Mouse (Mus musculus) MEL (cell line): ENCODE measurements around the gene Stk38l.

ENCODE experiments used
- CHD2 ChIP-seq: IDR thresholded peaks from 2 replicates; pipeline ENCODE4 v1.6.1; 2011; ENCODE audit warnings: low read length, improper control_type of control experiment
- CTCF ChIP-seq, 3 experiments: IDR thresholded peaks in 2 of 3; conservative IDR thresholded peaks in 1 of 3; 2 replicates each; pipeline ENCODE4 v1.5.1; 2011 to 2012; ENCODE audit warnings: low read length in 3 of 3, low read depth in 2 of 3, mild to moderate bottlenecking in 2 of 3, improper control_type of control experiment in 1 of 3, inconsistent platforms in 1 of 3, mixed read lengths in 1 of 3, moderate library complexity in 1 of 3; ENCODE audit not compliant: control insufficient read depth in 1 of 3, insufficient read depth in 1 of 3, poor library complexity in 1 of 3, severe bottlenecking in 1 of 3
- E2F4 ChIP-seq: IDR thresholded peaks from 2 replicates; pipeline ENCODE4 v1.6.1; 2011; ENCODE audit warnings: low read depth, low read length, improper control_type of control experiment, borderline replicate concordance
- KAT2A ChIP-seq: conservative IDR thresholded peaks from 2 replicates; pipeline ENCODE4 v1.6.1; 2012; ENCODE audit warnings: low read depth, low read length, improper control_type of control experiment, inconsistent platforms
- POLR2A ChIP-seq, 2 experiments: IDR thresholded peaks; 2 replicates each; pipeline ENCODE4 v1.6.1; 2011 to 2012; ENCODE audit warnings: low read length in 2 of 2, mild to moderate bottlenecking in 2 of 2, control low read depth in 1 of 2, improper control_type of control experiment in 1 of 2, low read depth in 1 of 2, moderate library complexity in 1 of 2; ENCODE audit not compliant: control insufficient read depth in 1 of 2, insufficient read depth in 1 of 2, poor library complexity in 1 of 2
- POLR2AphosphoS5 ChIP-seq: IDR thresholded peaks from 2 replicates; pipeline ENCODE4 v1.6.1; 2012; ENCODE audit warnings: low read depth, borderline replicate concordance, mild to moderate bottlenecking, inconsistent platforms, low read length, moderate library complexity, mixed read lengths
- USF2 ChIP-seq, 2 experiments: IDR thresholded peaks; 2 replicates each; pipeline ENCODE4 v1.6.1; 2011 to 2012; ENCODE audit warnings: improper control_type of control experiment in 2 of 2, low read length in 2 of 2, borderline replicate concordance in 1 of 2, inconsistent platforms in 1 of 2, low read depth in 1 of 2, mild to moderate bottlenecking in 1 of 2; ENCODE audit not compliant: insufficient read depth in 1 of 2

DNA sequence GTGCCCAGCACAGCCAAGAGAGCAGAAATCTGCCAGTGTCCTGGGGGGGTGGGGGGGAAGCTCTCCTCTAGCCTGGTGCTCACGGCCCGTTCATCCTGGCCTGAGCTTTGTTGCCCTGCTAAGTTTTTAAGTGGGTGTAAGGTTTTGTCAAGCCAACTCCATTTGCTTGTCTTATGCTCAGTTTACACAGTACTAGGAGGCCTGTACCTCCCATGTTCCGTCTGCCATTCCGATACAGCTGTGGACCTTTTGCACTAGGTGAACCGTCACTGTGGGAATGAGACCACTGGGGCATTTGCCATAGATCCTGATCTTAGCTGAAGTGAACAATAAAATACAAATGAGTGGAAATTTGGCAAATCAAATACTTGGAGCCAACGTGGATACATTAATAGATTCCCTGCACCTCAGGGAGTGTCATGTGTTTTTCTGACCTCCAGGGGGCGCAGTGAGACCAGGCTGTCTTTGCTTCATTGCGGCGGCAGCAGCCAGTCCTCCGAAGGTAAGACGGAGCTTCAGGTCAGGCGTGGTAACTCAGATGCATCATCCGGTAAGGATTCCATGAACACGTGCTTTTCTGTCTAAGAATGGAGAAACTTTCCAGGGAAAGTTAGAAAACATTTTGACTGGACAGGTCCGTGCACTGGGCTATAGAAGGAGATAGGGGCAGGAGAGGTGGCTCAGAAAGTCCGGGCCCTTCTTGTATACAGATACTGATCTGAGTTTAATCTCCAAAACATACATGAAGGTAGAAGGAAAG lies 100.1 kb downstream of the Stk38l start:
- no peak for TF ChIP-seq POLR2A (IDR thresholded peaks at IDR 0.05; ENCODE audit: control insufficient read depth in 1 of 2, insufficient read depth in 1 of 2, low read depth in 1 of 2, low read length in 2 of 2, poor library complexity in 1 of 2)
- TF ChIP-seq E2F4: no peak
- TF ChIP-seq POLR2AphosphoS5: no peak
- TF ChIP-seq CHD2: no peak
- no peak for TF ChIP-seq KAT2A
- TF ChIP-seq USF2 (IDR thresholded peaks at IDR 0.05; ENCODE audit: borderline replicate concordance in 1 of 2, insufficient read depth in 1 of 2, low read depth in 1 of 2, low read length in 2 of 2): no peak
- peak; percentile 70 to 87 (median 78) for TF ChIP-seq CTCF (IDR thresholded peaks at IDR 0.05 in 2 of 3, conservative IDR thresholded peaks at IDR 0.05 in 1 of 3; ENCODE audit: control insufficient read depth in 1 of 3, insufficient read depth in 1 of 3, low read depth in 2 of 3, low read length in 3 of 3, poor library complexity in 1 of 3, severe bottlenecking in 1 of 3)
